In genomic region chr6:35147726-35148422, GRCm38 (mm10) we compare ENCODE assay signal across 24 mouse cellular contexts. TPM values are rescaled to one million over a fixed set of nuclear protein-coding genes. Genes with fewer than 3 reads are reported as not detected.
DNase-seq lines count a peak whose midpoint lies in the region; ATAC-seq and TF ChIP-seq lines count a peak whose summit lies in the region.
"Had no signal": no experiment of that assay in that cellular context is flagged by ENCODE, and none has a peak within 500 bp of the region (broad histone marks: within the 10 kb centered on the region; RNA-seq: fewer than 3 reads in every experiment).

No protein-coding gene starts in this region.

- TF ChIP-seq POLR2A in CH12.LX (IDR thresholded peaks at IDR 0.05; ENCODE audit: low read depth, low read length), result no peak

- no peak for TF ChIP-seq RAD21 in CH12.LX (IDR thresholded peaks at IDR 0.05; ENCODE audit: low read depth, low read length)

- H3K9me3 ChIP-seq in CH12.LX (replicated peaks; ENCODE audit: low read length), result peaks cover 13% of the 10 kb centered on the region
- H3K9me3 ChIP-seq: forebrain, embryonic 15.5 days; hindbrain, embryonic 15.5 days had no signal

- no peak overlapping the region for H3K9ac ChIP-seq in CH12.LX (ENCODE audit: insufficient read depth, low read depth)
- H3K9ac ChIP-seq: embryonic facial prominence, embryonic 12.5 days; embryonic facial prominence, embryonic 15.5 days; forebrain, embryonic 12.5 days; forebrain, embryonic 15.5 days; hindbrain, embryonic 12.5 days; hindbrain, embryonic 15.5 days had no signal

- in situ Hi-C loops in CH12.LX (cut with MboI; ENCODE audit: low pct_ligation_motif_present, low pct_unique_long_range_greater_than_20kb, low sequenced_read_pairs), result no loop called here

- no peak for DNase-seq in CH12.LX (ENCODE audit: extremely low read depth)
- DNase-seq in left cerebral cortex, postnatal 4 days, result no peak
- DNase-seq in frontal cortex, postnatal 14 days (ENCODE audit: low spot score in 2 of 2), result no peak
- DNase-seq in layer of hippocampus, adult 18-20 months (ENCODE audit: low spot score in 2 of 2), result no peak
- DNase-seq: adrenal gland, adult 8-10 months; adrenal gland, postnatal 25 days; B cell, adult 2 months; cerebellum, adult 18-20 months; cerebellum, adult 9-10 months; cerebellum, postnatal 14 days; gastrocnemius, postnatal 10 days; gastrocnemius, postnatal 36 days; heart, adult 11 months had no signal

- TF ChIP-seq CTCF in CH12.LX (conservative IDR thresholded peaks at IDR 0.05 in 1 of 2, IDR thresholded peaks at IDR 0.05 in 1 of 2; ENCODE audit: low read depth in 2 of 2, low read length in 2 of 2), result no peak

- TF ChIP-seq EP300 in CH12.LX (IDR thresholded peaks at IDR 0.05; ENCODE audit: low read length), result no peak

- H3K4me1 ChIP-seq in CH12.LX (ENCODE audit: control insufficient read depth in 1 of 2, insufficient read depth in 2 of 2), result peaks cover 0 to 12% of the 10 kb centered on the region in 2 experiments; a peak in 2 of 4 replicates
- H3K4me1 ChIP-seq: embryonic facial prominence, embryonic 12.5 days; embryonic facial prominence, embryonic 15.5 days; forebrain, embryonic 12.5 days; forebrain, embryonic 15.5 days; hindbrain, embryonic 12.5 days; hindbrain, embryonic 15.5 days had no signal

- H3K4me3 ChIP-seq in CH12.LX (replicated peaks in 1 of 3; ENCODE audit: low read depth in 2 of 3, low read length in 2 of 3, poor library complexity in 1 of 3), result no peak overlapping the region
- H3K4me3 ChIP-seq: embryonic facial prominence, embryonic 12.5 days; embryonic facial prominence, embryonic 15.5 days; forebrain, embryonic 12.5 days; forebrain, embryonic 15.5 days; hindbrain, embryonic 12.5 days; hindbrain, embryonic 15.5 days had no signal

- no peak overlapping the region for H3K27ac ChIP-seq in CH12.LX (ENCODE audit: insufficient read depth, low read depth)
- H3K27ac ChIP-seq: embryonic facial prominence, embryonic 12.5 days; embryonic facial prominence, embryonic 15.5 days; forebrain, embryonic 12.5 days; forebrain, embryonic 15.5 days; hindbrain, embryonic 12.5 days; hindbrain, embryonic 15.5 days had no signal

- H3K79me2 ChIP-seq in CH12.LX (replicated peaks; ENCODE audit: control insufficient read depth, extremely low read depth, insufficient read depth, poor library complexity, severe bottlenecking), result no peaks in the 10 kb centered on the region

- dilution Hi-C loops in CH12.LX (cut with MboI; ENCODE audit: extremely low pct_ligation_motif_present, extremely low pct_unique_long_range_greater_than_20kb, low sequenced_read_pairs), result no loop called here

- H3K27me3 ChIP-seq in CH12.LX (replicated peaks), result no peaks in the 10 kb centered on the region
- H3K27me3 ChIP-seq: embryonic facial prominence, embryonic 12.5 days; embryonic facial prominence, embryonic 15.5 days; forebrain, embryonic 12.5 days; forebrain, embryonic 15.5 days; hindbrain, embryonic 12.5 days; hindbrain, embryonic 15.5 days had no signal

- H3K36me3 ChIP-seq in CH12.LX (replicated peaks in 1 of 2; ENCODE audit: control insufficient read depth in 1 of 2, insufficient read depth in 1 of 2, low read length in 1 of 2), result no peaks in the 10 kb centered on the region
- H3K36me3 ChIP-seq: embryonic facial prominence, embryonic 12.5 days; embryonic facial prominence, embryonic 15.5 days; forebrain, embryonic 12.5 days; forebrain, embryonic 15.5 days; hindbrain, embryonic 12.5 days; hindbrain, embryonic 15.5 days had no signal

- no peak overlapping the region for H3K4me2 ChIP-seq in CH12.LX (ENCODE audit: insufficient read depth, low read depth, poor library complexity, severe bottlenecking)
- H3K4me2 ChIP-seq: embryonic facial prominence, embryonic 12.5 days; embryonic facial prominence, embryonic 15.5 days; forebrain, embryonic 12.5 days; forebrain, embryonic 15.5 days; heart, embryonic 11.5 days; hindbrain, embryonic 12.5 days; hindbrain, embryonic 15.5 days had no signal

- peak; percentile 52; the same call in 1 of the 2 replicates for ATAC-seq in common myeloid progenitor, adult 5-6 weeks (replicated peaks; ENCODE audit: low read depth, poor library complexity, severe bottlenecking)
- ATAC-seq in megakaryocyte, adult 5-6 weeks (ENCODE audit: poor library complexity, severe bottlenecking), result peak; percentile 67
- ATAC-seq in monocyte, adult 5-6 weeks (replicated peaks; ENCODE audit: insufficient number of reproducible peaks, low FRiP score, low TSS enrichment, poor library complexity, severe bottlenecking), result no peak
- ATAC-seq: activated CD4-positive, CD25-positive, alpha-beta regulatory T cell, adult 4 months; forebrain, embryonic 15.5 days had no signal

- intact Hi-C loops in left cerebral cortex, postnatal 4 days (cut with DNase I), result no loop called here

TF ChIP-seq in CH12.LX, 34 proteins besides CTCF, POLR2A, EP300 and RAD21:
- 0 out of 2 replicates have a peak, but pooled peaks have one; percentile 11 for TF ChIP-seq ELF1 (IDR thresholded peaks at IDR 0.05; ENCODE audit: low read depth, low read length)
- TF ChIP-seq IRF4 (IDR thresholded peaks at IDR 0.05; ENCODE audit: low read depth, low read length), result no peak
- no peak for TF ChIP-seq PAX5 (IDR thresholded peaks at IDR 0.05; ENCODE audit: low read length)
- peak; percentile 84 for TF ChIP-seq TBP (conservative IDR thresholded peaks at IDR 0.05; ENCODE audit: low read depth, low read length)
- TF ChIP-seq POLR2AphosphoS2 (IDR thresholded peaks at IDR 0.05; ENCODE audit: low read depth, low read length), result no peak
TF ChIP-seq in CH12.LX: peak in this region for 2.

RNA-seq across cellular contexts. Expression of gene Cnot4, which starts 14.3 kb away (rescaled TPM):
- total RNA-seq in CH12.LX (2012; rRNA removed) (6.0 and 7.7 TPM in 2 replicates), CH12.LX (2014; rRNA removed) (7.5 and 8.7 TPM in 2 replicates)
- 15.7 and 25.1 TPM in 2 replicates for polyA plus RNA-seq in CH12.LX (2012; ENCODE audit: insufficient read length, low read depth)
- 32.7 and 37.0 TPM in 2 replicates for total RNA-seq in common myeloid progenitor, adult 5-6 weeks (2017)
- 48.7 and 49.1 TPM in 2 replicates for total RNA-seq in megakaryocyte, adult 5-6 weeks (2015)
- total RNA-seq in megakaryocyte, adult 5-6 weeks (2017), result 24.1 and 32.4 TPM in 2 replicates
- 10 to 100 TPM; 38.4 to 48.2 TPM for total RNA-seq in left cerebral cortex, postnatal 4 days (2021)
- total RNA-seq in monocyte, adult 5-6 weeks (2017), result 26.6 to 46.2 TPM (median 26.8 TPM) in 3 replicates
- total RNA-seq in layer of hippocampus, adult 18-20 months (2021), result 10 to 100 TPM; 46.6 to 53.7 TPM

RNA-seq across cellular contexts. Expression of gene Nup205, which starts 29.3 kb away (rescaled TPM):
- total RNA-seq in CH12.LX (2012; rRNA removed), result 82.0 and 93.0 TPM in 2 replicates
- total RNA-seq in CH12.LX (2014; rRNA removed), result 108 and 114 TPM in 2 replicates
- 103 and 121 TPM in 2 replicates for polyA plus RNA-seq in CH12.LX (2012; ENCODE audit: insufficient read length, low read depth)
- 105 and 108 TPM in 2 replicates for total RNA-seq in common myeloid progenitor, adult 5-6 weeks (2017)
- 42.0 and 42.6 TPM in 2 replicates for total RNA-seq in megakaryocyte, adult 5-6 weeks (2015)
- 43.7 and 48.3 TPM in 2 replicates for total RNA-seq in megakaryocyte, adult 5-6 weeks (2017)
- 10 to 100 TPM; 51.2 to 55.3 TPM for total RNA-seq in left cerebral cortex, postnatal 4 days (2021)
- total RNA-seq in monocyte, adult 5-6 weeks (2017), result 18.1 to 36.9 TPM (median 19.8 TPM) in 3 replicates
- 10 to 100 TPM; 28.1 to 32.0 TPM for total RNA-seq in layer of hippocampus, adult 18-20 months (2021)
